Mouse (Mus musculus): ENCODE measurements around the gene Sgsh. TPM values are rescaled to one million over a fixed set of nuclear protein-coding genes. Genes with fewer than 3 reads are reported as not detected.

The Sgsh gene
- polyA plus RNA-seq, 1 experiment, result 3.4 TPM

DNA sequence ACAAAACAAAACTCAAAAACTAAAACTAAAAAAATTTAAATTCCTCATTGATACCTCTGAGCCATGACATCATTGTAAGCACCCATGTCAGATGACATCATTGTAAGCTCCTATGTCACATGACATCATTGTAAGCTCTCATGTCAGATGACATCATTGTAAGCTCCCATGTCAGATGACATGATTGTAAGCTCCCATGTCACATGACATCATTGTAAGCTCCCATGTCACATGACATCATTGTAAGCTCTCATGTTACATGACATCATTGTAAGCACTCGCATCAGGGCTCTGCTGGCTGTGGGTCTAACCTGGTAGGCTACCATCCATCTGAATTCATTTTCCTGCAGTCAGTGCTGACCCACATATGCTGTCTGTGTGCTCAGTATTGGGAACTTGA is 23.2 kb upstream of the Sgsh start:
- peaks cover 3% of the 10 kb centered on the region for H3K36me3 ChIP-seq (replicated peaks; ENCODE audit: low read length)
- no peak for TF ChIP-seq GATA1 (IDR thresholded peaks at IDR 0.05; ENCODE audit: borderline replicate concordance, low read length)
- TF ChIP-seq FLI1 (IDR thresholded peaks at IDR 0.05; ENCODE audit: low read length), result no peak

DNA sequence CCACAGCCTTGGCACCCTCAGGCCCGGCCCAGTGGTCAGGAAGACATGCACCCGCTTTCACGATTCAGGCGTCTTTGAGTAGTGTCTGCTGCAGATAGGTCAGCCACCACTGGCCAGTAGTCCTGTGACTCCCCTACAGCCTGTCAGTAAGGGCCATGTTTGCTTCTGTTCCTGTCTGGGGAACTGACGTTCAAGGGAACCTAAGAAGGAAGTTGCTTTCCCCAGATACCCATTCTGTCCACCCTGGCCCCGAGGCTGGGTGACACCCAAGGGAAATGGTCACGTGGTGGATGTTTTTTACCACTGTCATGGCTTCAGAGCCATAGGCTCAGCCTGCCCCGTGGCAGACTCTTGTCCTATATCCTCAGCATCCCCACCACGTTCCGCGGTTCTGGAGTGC is 22.0 kb upstream of the Sgsh start:
- Histone ChIP-seq H3K36me3 (replicated peaks; ENCODE audit: low read length) (peaks cover 3% of the 10 kb centered on the region), H3K4me3 (replicated peaks) (peak overlapping the region; percentile 31), H3K27me3 (replicated peaks) (peaks cover 75% of the 10 kb centered on the region), H3K4me1 (peaks cover 38% of the 10 kb centered on the region), H3K9me3 (peaks cover 27% of the 10 kb centered on the region)
- no peak for TF ChIP-seq FLI1 (IDR thresholded peaks at IDR 0.05; ENCODE audit: low read length)
- TF ChIP-seq GATA1 (IDR thresholded peaks at IDR 0.05; ENCODE audit: borderline replicate concordance, low read length), result no peak

More for the DNA sequence above, 23.2 kb upstream of the Sgsh start:
- Histone ChIP-seq H3K4me3 (replicated peaks) (no peak overlapping the region), H3K4me1 (peaks cover 43% of the 10 kb centered on the region), H3K27me3 (replicated peaks) (peaks cover 70% of the 10 kb centered on the region), H3K9me3 (peaks cover 27% of the 10 kb centered on the region)

DNA sequence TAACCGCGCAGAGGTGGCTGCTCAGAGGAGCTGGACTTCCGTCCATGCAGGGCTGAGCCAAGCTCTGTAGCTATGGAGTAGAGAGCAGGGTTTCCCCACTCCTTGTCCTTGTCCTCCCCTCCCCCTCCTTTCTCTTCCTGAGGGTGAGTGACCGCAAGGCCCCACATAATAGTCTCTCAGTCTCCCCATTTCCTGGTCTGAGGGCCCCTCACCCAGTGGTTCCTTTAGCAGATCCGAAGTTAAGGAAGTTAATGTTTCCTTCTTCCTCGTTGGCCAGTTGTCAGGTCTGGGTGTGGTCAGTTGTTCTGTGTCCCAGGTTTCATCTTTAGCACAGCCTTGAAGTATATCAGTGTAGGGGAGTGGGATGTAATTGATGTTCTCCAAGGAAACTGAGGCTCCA is 20.1 kb upstream of the Sgsh start:
- Histone ChIP-seq H3K9me3 (peaks cover 27% of the 10 kb centered on the region), H3K4me3 (replicated peaks) (no peak overlapping the region), H3K36me3 (replicated peaks; ENCODE audit: low read length) (peaks cover 3% of the 10 kb centered on the region), H3K4me1 (peaks cover 25% of the 10 kb centered on the region), H3K27me3 (replicated peaks) (peaks cover 81% of the 10 kb centered on the region)
- TF ChIP-seq FLI1 (IDR thresholded peaks at IDR 0.05; ENCODE audit: low read length) (no peak), GATA1 (IDR thresholded peaks at IDR 0.05; ENCODE audit: borderline replicate concordance, low read length) (no peak)

DNA sequence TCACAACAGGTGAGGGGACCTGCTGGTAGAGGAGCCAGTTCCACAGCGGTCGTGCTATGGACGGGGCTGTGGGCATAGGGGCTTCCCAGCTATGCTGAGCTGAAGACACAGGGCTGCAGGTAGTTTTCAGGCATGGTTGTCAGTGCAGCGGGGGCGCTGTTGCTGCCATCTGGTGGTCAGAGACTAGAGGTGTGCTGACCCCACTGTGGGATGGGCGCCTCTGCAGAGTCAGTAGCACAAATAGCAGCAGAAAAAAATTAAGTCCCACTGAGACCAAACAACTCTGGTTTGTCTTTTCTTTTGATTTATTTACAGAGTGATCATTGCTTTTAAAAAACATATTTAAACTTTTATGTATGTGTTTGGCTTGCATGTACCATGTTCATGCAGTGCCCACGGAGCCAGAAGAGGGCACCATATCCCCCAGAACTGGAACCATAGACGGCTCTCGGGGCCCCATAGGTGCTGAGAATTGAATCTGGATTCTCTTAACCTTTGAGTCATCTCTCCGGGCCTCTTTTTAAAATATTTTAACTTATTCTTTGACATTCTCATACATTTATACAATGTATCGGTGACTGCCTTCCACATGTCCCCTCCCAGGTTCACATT is 8.3 kb upstream of the Sgsh start:
- Histone ChIP-seq H3K9me3 (peaks cover 21% of the 10 kb centered on the region), H3K4me3 (replicated peaks) (peak overlapping the region; percentile 39), H3K4me1 (peaks cover 5% of the 10 kb centered on the region), H3K36me3 (replicated peaks; ENCODE audit: low read length) (no peaks in the 10 kb centered on the region), H3K27me3 (replicated peaks) (peaks cover 67% of the 10 kb centered on the region)
- no peak for TF ChIP-seq FLI1 (IDR thresholded peaks at IDR 0.05; ENCODE audit: low read length)
- TF ChIP-seq GATA1 (IDR thresholded peaks at IDR 0.05; ENCODE audit: borderline replicate concordance, low read length), result no peak

DNA sequence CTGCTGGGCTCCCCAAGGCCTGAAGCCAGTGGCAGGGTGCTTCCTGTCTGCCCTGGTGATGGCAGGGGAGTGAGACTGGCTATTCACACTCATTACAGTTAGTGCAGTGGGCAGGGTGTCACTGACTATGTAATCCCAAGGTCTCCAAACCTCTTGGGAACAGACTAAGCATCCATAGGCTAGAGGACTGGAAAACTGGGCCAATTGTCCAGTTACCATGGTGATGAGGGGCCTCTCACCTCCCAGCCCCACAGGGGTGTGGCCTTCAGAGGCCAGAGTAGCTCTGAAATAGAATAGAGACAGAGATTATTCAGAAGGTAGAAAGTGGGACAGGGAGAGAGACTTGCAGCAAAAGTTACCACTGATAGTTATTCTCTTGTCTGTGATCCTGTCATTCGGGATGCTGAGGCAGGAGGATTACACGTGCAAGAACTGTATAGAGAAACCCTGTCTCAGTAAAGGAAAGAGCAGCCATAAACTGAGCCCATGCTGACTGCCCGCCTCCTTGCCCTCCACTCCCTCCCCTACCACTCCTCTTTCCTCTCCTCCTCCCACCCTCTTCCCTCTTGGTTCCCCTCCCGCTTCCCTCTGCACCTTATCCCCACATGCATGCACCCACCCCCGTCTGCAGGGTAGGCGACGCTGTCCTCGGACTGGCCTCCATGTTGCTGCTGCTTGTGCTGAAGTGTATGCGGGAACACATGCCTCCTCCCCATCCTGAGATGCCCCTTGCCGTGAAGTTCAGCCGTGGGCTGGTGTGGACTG is 7.6 kb upstream of the Sgsh start:
- Histone ChIP-seq H3K9me3 (peaks cover 21% of the 10 kb centered on the region), H3K4me1 (peaks cover 5% of the 10 kb centered on the region), H3K4me3 (replicated peaks) (peak overlapping the region; percentile 39), H3K36me3 (replicated peaks; ENCODE audit: low read length) (no peaks in the 10 kb centered on the region), H3K27me3 (replicated peaks) (peaks cover 67% of the 10 kb centered on the region)
- no peak for TF ChIP-seq FLI1 (IDR thresholded peaks at IDR 0.05; ENCODE audit: low read length)
- no peak for TF ChIP-seq GATA1 (IDR thresholded peaks at IDR 0.05; ENCODE audit: borderline replicate concordance, low read length)

DNA sequence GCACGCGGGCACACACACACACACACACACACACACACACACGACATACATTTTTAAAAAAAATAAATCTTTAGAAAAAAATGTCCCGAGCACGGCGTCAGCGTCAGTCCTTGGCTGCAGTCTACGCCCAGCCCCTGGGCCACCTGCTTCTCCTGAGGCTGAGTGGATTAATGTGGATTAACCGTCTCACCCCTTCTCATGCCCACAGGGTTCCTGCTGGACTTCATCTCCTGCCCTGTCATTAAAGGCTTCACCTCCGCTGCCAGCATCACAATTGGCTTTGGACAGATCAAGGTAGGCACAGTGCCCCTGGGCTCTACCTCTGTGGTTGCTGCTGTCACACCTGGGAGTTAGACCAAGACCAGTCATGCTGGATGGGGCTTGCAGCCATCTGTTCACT is 3.8 kb upstream of the Sgsh start:
- Histone ChIP-seq H3K4me3 (replicated peaks) (no peak overlapping the region), H3K9me3 (peaks cover 3% of the 10 kb centered on the region; the same call in 1 of the 2 replicates), H3K27me3 (replicated peaks) (peaks cover 82% of the 10 kb centered on the region), H3K36me3 (replicated peaks; ENCODE audit: low read length) (peaks cover 3% of the 10 kb centered on the region), H3K4me1 (peaks cover 29% of the 10 kb centered on the region)
- no peak for TF ChIP-seq FLI1 (IDR thresholded peaks at IDR 0.05; ENCODE audit: low read length)

DNA sequence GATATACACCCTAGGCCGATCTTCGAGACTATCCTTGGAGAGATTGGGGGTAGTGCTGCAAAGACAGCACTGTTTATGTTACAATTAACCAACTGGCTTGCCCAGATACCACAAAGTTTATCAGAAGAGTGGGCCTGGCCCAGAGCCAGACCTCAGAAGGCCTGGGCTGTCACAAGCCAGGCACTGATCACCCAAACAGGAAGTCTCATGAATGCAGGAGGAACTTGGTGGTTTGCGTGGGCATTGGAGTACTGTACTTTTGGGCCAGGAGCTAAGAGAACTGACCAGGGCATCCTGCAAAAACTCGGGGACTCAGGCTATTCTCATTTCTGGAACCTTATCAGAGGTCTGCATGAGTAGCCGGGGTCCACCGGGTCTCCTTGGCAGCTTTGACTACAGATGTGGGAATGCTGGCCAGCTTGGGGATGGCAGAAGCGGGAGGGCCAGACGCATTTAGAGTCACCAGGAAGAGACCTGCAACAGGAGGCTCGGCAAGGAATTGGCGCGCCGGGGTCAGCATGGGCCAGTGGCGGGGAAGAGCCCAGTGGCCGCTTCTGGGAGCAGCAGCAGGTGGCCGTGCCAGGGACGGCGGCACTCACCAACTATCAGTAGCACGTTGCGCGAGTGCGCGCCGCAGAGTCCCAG is 416 bp downstream of the Sgsh start:
- Histone ChIP-seq H3K4me1 (peaks cover 53% of the 10 kb centered on the region), H3K9me3 (peaks cover 7% of the 10 kb centered on the region; the same call in 1 of the 2 replicates), H3K36me3 (replicated peaks; ENCODE audit: low read length) (peaks cover 6% of the 10 kb centered on the region), H3K4me3 (replicated peaks) (peak overlapping the region; percentile 93), H3K27me3 (replicated peaks) (peaks cover 90% of the 10 kb centered on the region)
- TF ChIP-seq FLI1 (IDR thresholded peaks at IDR 0.05; ENCODE audit: low read length) (0 out of 2 replicates have a peak, but pooled peaks have one; percentile 9), GATA1 (IDR thresholded peaks at IDR 0.05; ENCODE audit: borderline replicate concordance, low read length) (peak; percentile 27; the same call in 1 of the 3 replicates)

DNA sequence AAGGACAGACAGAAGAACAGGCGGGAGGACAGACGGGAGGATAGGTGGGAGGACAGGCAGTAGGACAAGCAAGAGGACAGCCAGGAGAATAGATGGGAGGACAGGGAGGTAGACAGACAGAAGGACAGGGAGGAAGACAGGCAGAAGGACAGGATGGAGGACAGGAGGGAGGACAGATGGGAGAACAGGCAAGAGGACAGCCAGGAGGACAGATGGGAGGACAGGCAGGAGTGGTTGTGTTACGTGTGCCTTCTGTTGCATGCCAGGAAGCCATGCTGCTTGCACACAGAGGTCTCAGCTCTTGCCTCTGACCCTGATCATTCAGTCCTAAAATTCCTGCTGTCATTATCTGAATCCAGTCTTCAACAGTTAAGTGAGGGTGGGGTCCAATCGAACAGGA is 1.4 kb downstream of the Sgsh start:
- H3K36me3 ChIP-seq (replicated peaks; ENCODE audit: low read length), result peaks cover 6% of the 10 kb centered on the region
- peaks cover 57% of the 10 kb centered on the region for H3K4me1 ChIP-seq
- 0 out of 2 replicates have a peak, but pooled peaks cover 3% of the 10 kb centered on the region for H3K9me3 ChIP-seq
- TF ChIP-seq GATA1 (IDR thresholded peaks at IDR 0.05; ENCODE audit: borderline replicate concordance, low read length) (no peak), FLI1 (IDR thresholded peaks at IDR 0.05; ENCODE audit: low read length) (no peak)
- peak overlapping the region; percentile 82 for H3K4me3 ChIP-seq (replicated peaks)
- peaks cover 92% of the 10 kb centered on the region for H3K27me3 ChIP-seq (replicated peaks)

DNA sequence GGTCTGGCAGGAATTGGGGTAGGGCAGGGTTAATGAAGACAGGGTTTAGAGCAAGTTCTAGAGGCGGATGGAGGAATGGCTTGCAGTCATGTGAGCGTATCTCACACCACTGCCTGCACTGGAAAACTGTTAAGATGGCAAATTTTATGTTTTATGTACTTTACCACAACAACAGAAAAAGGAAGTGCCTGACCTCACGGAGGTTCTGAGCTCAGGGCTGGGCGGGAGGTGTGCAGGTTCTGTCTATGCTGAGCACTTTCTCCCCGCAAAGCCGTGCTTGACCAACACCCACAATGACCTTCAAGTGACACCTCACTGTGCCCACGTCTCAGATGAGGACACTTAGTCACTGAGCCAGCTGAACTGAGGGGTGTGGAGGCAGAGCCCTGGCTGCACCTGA is 3.2 kb downstream of the Sgsh start:
- H3K4me1 ChIP-seq, result peaks cover 69% of the 10 kb centered on the region
- H3K27me3 ChIP-seq (replicated peaks), result peaks cover 94% of the 10 kb centered on the region
- TF ChIP-seq FLI1 (IDR thresholded peaks at IDR 0.05; ENCODE audit: low read length), result no peak
- TF ChIP-seq GATA1 (IDR thresholded peaks at IDR 0.05; ENCODE audit: borderline replicate concordance, low read length), result no peak
- H3K9me3 ChIP-seq, result 0 out of 2 replicates have a peak, but pooled peaks cover 3% of the 10 kb centered on the region
- peaks cover 6% of the 10 kb centered on the region for H3K36me3 ChIP-seq (replicated peaks; ENCODE audit: low read length)
- H3K4me3 ChIP-seq (replicated peaks), result peak overlapping the region; percentile 42

DNA sequence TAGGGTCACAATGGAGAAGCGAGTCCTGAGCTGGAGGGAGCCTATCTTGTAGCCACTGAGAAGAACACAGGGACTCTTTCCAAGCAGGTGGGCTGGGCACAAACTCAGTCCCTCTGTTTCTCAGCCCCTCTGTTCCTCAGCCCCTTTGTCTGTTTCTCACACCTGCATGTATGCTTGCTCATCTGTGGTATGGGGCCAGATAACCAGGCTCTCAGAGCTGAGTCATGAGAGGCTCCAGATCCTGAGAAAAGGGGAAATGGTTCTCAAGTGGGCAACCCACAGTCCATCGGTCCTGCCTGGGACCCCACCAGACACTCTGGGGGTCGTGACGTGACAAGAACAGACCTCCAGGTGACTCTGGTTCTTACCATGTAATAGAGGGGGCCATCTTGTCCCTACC is 8.2 kb downstream of the Sgsh start:
- Histone ChIP-seq H3K27me3 (replicated peaks) (peaks cover 95% of the 10 kb centered on the region), H3K36me3 (replicated peaks; ENCODE audit: low read length) (peaks cover 8% of the 10 kb centered on the region), H3K9me3 (peaks cover 17% of the 10 kb centered on the region), H3K4me1 (peaks cover 65% of the 10 kb centered on the region), H3K4me3 (replicated peaks) (no peak overlapping the region)
- TF ChIP-seq FLI1 (IDR thresholded peaks at IDR 0.05; ENCODE audit: low read length) (no peak), GATA1 (IDR thresholded peaks at IDR 0.05; ENCODE audit: borderline replicate concordance, low read length) (no peak)
